Mouse (Mus musculus): ENCODE measurements around the gene Fgl2. TPM values are rescaled to one million over a fixed set of nuclear protein-coding genes. Genes with fewer than 3 reads are reported as not detected.

The Fgl2 gene
- polyA plus RNA-seq, 1 experiment from 2014 or later, result 0.89 TPM

- H3K4me1 ChIP-seq, result peaks cover 5% of the 10 kb centered on the region; the same call in 1 of the 2 replicates
- H3K27ac ChIP-seq, result no peak overlapping the region
- H3K36me3 ChIP-seq (ENCODE audit: poor library complexity, severe bottlenecking), result no peaks in the 10 kb centered on the region
- no peak overlapping the region for H3K4me2 ChIP-seq
- H3K9me3 ChIP-seq (replicated peaks), result no peaks in the 10 kb centered on the region
- H3K9ac ChIP-seq, result no peak overlapping the region
- no peak overlapping the region for H3K4me3 ChIP-seq
- no peaks in the 10 kb centered on the region for H3K27me3 ChIP-seq
- ATAC-seq, result no peak
Measured at GRCm38 (mm10) chr5:21387340-21387739, 14.9 kb downstream of the Fgl2 start.

- H3K27me3 ChIP-seq, result no peaks in the 10 kb centered on the region
- ATAC-seq, result no peak
- 83% methylated on average over 4 of the region's 4 CpGs for WGBS
Measured at GRCm38 (mm10) chr5:21388855-21389254, 16.4 kb downstream of the Fgl2 start.

GRCm38 (mm10) chr5:21391616-21392384 lies 19.4 kb downstream of the Fgl2 start:
- Histone ChIP-seq H3K4me2 (no peak overlapping the region), H3K27ac (no peak overlapping the region), H3K4me3 (no peak overlapping the region), H3K4me1 (peaks cover 5% of the 10 kb centered on the region; the same call in 1 of the 2 replicates), H3K9ac (no peak overlapping the region), H3K27me3 (no peaks in the 10 kb centered on the region), H3K9me3 (replicated peaks) (no peaks in the 10 kb centered on the region), H3K36me3 (ENCODE audit: poor library complexity, severe bottlenecking) (no peaks in the 10 kb centered on the region)
- WGBS, result 50% methylated on average over 13 of the region's 13 CpGs
- no peak for ATAC-seq

More at GRCm38 (mm10) chr5:21388855-21389254, 16.4 kb downstream of the Fgl2 start:
- Histone ChIP-seq H3K4me2 (no peak overlapping the region), H3K36me3 (ENCODE audit: poor library complexity, severe bottlenecking) (no peaks in the 10 kb centered on the region), H3K4me3 (no peak overlapping the region), H3K27ac (no peak overlapping the region), H3K9me3 (replicated peaks) (no peaks in the 10 kb centered on the region), H3K4me1 (peaks cover 5% of the 10 kb centered on the region; the same call in 1 of the 2 replicates), H3K9ac (no peak overlapping the region)

GRCm38 (mm10) chr5:21394562-21394961 lies 22.1 kb downstream of the Fgl2 start:
- Histone ChIP-seq H3K4me3 (no peak overlapping the region), H3K9ac (no peak overlapping the region), H3K4me1 (peaks cover 5% of the 10 kb centered on the region; the same call in 1 of the 2 replicates), H3K4me2 (no peak overlapping the region), H3K36me3 (ENCODE audit: poor library complexity, severe bottlenecking) (no peaks in the 10 kb centered on the region), H3K27ac (no peak overlapping the region), H3K27me3 (no peaks in the 10 kb centered on the region), H3K9me3 (replicated peaks) (no peaks in the 10 kb centered on the region)
- WGBS, result 77% methylated on average over 2 of the region's 2 CpGs
- ATAC-seq, result no peak

GRCm38 (mm10) chr5:21395205-21395840 lies 22.9 kb downstream of the Fgl2 start:
- no peak for ATAC-seq
- no peak overlapping the region for H3K27ac ChIP-seq
- H3K4me3 ChIP-seq, result no peak overlapping the region
- 47% methylated on average over 7 of the region's 7 CpGs for WGBS
- no peaks in the 10 kb centered on the region for H3K27me3 ChIP-seq
- no peak overlapping the region for H3K4me2 ChIP-seq
- peaks cover 5% of the 10 kb centered on the region; the same call in 1 of the 2 replicates for H3K4me1 ChIP-seq
- H3K36me3 ChIP-seq (ENCODE audit: poor library complexity, severe bottlenecking), result no peaks in the 10 kb centered on the region
- no peaks in the 10 kb centered on the region for H3K9me3 ChIP-seq (replicated peaks)
- H3K9ac ChIP-seq, result no peak overlapping the region

GRCm38 (mm10) chr5:21411261-21411666 lies 38.8 kb downstream of the Fgl2 start:
- Histone ChIP-seq H3K9ac (no peak overlapping the region), H3K9me3 (replicated peaks) (no peaks in the 10 kb centered on the region), H3K4me3 (no peak overlapping the region), H3K4me2 (no peak overlapping the region), H3K27me3 (no peaks in the 10 kb centered on the region), H3K4me1 (no peaks in the 10 kb centered on the region), H3K36me3 (ENCODE audit: poor library complexity, severe bottlenecking) (no peaks in the 10 kb centered on the region), H3K27ac (no peak overlapping the region)
- WGBS, result 89% methylated on average over 5 of the region's 5 CpGs
- ATAC-seq, result no peak

- no peak for ATAC-seq
- Histone ChIP-seq H3K27me3 (no peaks in the 10 kb centered on the region), H3K36me3 (ENCODE audit: poor library complexity, severe bottlenecking) (no peaks in the 10 kb centered on the region), H3K9ac (no peak overlapping the region), H3K4me1 (no peaks in the 10 kb centered on the region), H3K27ac (no peak overlapping the region), H3K4me3 (no peak overlapping the region), H3K4me2 (no peak overlapping the region), H3K9me3 (replicated peaks) (no peaks in the 10 kb centered on the region)
- WGBS, result 86% methylated on average over 5 of the region's 5 CpGs
Measured at GRCm38 (mm10) chr5:21412056-21412455, 39.6 kb downstream of the Fgl2 start.

GRCm38 (mm10) chr5:21413322-21413721 lies 40.9 kb downstream of the Fgl2 start:
- WGBS, result 91% methylated on average over 3 of the region's 3 CpGs
- Histone ChIP-seq H3K27me3 (no peaks in the 10 kb centered on the region), H3K4me3 (no peak overlapping the region), H3K4me2 (no peak overlapping the region), H3K9ac (no peak overlapping the region), H3K9me3 (replicated peaks) (no peaks in the 10 kb centered on the region), H3K27ac (no peak overlapping the region), H3K4me1 (no peaks in the 10 kb centered on the region), H3K36me3 (ENCODE audit: poor library complexity, severe bottlenecking) (no peaks in the 10 kb centered on the region)
- no peak for ATAC-seq

- no peaks in the 10 kb centered on the region for H3K27me3 ChIP-seq
- H3K9ac ChIP-seq, result no peak overlapping the region
- WGBS, result 64% methylated on average over 1 of the region's 1 CpGs
- no peaks in the 10 kb centered on the region for H3K4me1 ChIP-seq
- no peaks in the 10 kb centered on the region for H3K36me3 ChIP-seq (ENCODE audit: poor library complexity, severe bottlenecking)
- no peak overlapping the region for H3K4me2 ChIP-seq
- H3K9me3 ChIP-seq (replicated peaks), result no peaks in the 10 kb centered on the region
- no peak overlapping the region for H3K4me3 ChIP-seq
- no peak for ATAC-seq
- no peak overlapping the region for H3K27ac ChIP-seq
Measured at GRCm38 (mm10) chr5:21414116-21414820, 41.8 kb downstream of the Fgl2 start.

- H3K9me3 ChIP-seq (replicated peaks), result no peaks in the 10 kb centered on the region
- no peaks in the 10 kb centered on the region for H3K36me3 ChIP-seq (ENCODE audit: poor library complexity, severe bottlenecking)
- no peaks in the 10 kb centered on the region for H3K4me1 ChIP-seq
- no peaks in the 10 kb centered on the region for H3K27me3 ChIP-seq
- H3K4me3 ChIP-seq, result no peak overlapping the region
- H3K27ac ChIP-seq, result no peak overlapping the region
- no peak overlapping the region for H3K9ac ChIP-seq
- no peak for ATAC-seq
- H3K4me2 ChIP-seq, result no peak overlapping the region
- 73% methylated on average over 4 of the region's 4 CpGs for WGBS
Measured at GRCm38 (mm10) chr5:21418613-21419012, 46.2 kb downstream of the Fgl2 start.

GRCm38 (mm10) chr5:21420609-21421008 lies 48.2 kb downstream of the Fgl2 start:
- WGBS, result 37% methylated on average over 1 of the region's 1 CpGs
- Histone ChIP-seq H3K36me3 (ENCODE audit: poor library complexity, severe bottlenecking) (no peaks in the 10 kb centered on the region), H3K9me3 (replicated peaks) (no peaks in the 10 kb centered on the region), H3K4me3 (no peak overlapping the region), H3K4me2 (no peak overlapping the region), H3K4me1 (peaks cover 6% of the 10 kb centered on the region), H3K27me3 (no peaks in the 10 kb centered on the region), H3K9ac (no peak overlapping the region), H3K27ac (no peak overlapping the region)
- ATAC-seq, result no peak
